Mouse (Mus musculus): ENCODE results near the gene Naaa. TPM values are rescaled to one million over a fixed set of nuclear protein-coding genes. Genes with fewer than 3 reads are reported as not detected.

The Naaa gene
- total and polyA plus RNA-seq, 3 experiments, result 14.5 to 16.2 (median 15.4) TPM

DNA sequence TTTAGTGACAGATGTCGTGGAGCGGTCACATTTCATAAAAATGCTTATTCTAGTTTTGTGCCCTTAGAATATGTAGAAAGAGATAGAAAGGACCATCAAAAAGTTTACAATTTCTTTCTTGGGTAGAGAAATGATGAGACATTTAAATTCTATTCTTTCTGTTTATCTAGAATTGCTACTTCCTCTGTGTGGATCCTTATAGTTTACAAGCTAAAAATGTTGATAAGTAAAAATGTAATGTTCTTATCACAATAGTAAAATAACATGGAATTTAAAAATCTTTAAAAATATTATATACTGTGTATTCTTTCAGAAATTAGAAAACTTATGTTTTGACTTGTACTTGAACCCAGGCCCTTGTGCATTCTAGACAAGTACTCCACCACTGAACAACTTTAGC lies 33.1 kb downstream of the Naaa start:
- Histone ChIP-seq H3K4me2 (ENCODE audit: insufficient read depth, low read depth, poor library complexity, severe bottlenecking) (no peak overlapping the region), H3K4me1 (ENCODE audit: control insufficient read depth in 1 of 2, insufficient read depth in 2 of 2) (peaks cover 3 to 9% of the 10 kb centered on the region in 2 experiments; a peak in 3 of 4 replicates), H3K4me3 (replicated peaks in 1 of 3; ENCODE audit: low read depth in 2 of 3, low read length in 2 of 3, poor library complexity in 1 of 3) (no peak overlapping the region), H3K79me2 (replicated peaks; ENCODE audit: control insufficient read depth, extremely low read depth, insufficient read depth, poor library complexity, severe bottlenecking) (no peaks in the 10 kb centered on the region), H3K9me3 (replicated peaks; ENCODE audit: low read length) (no peaks in the 10 kb centered on the region), H3K27ac (ENCODE audit: insufficient read depth, low read depth) (no peak overlapping the region), H3K9ac (ENCODE audit: insufficient read depth, low read depth) (no peak overlapping the region), H3K36me3 (replicated peaks in 1 of 2; ENCODE audit: control insufficient read depth in 1 of 2, insufficient read depth in 1 of 2, low read length in 1 of 2) (peaks cover 0 to 3% of the 10 kb centered on the region in 2 experiments), H3K27me3 (replicated peaks) (no peaks in the 10 kb centered on the region)
- TF ChIP-seq IRF4 (IDR thresholded peaks at IDR 0.05; ENCODE audit: low read depth, low read length) (no peak), MAZ (IDR thresholded peaks at IDR 0.05; ENCODE audit: low read depth, low read length) (no peak), ZMIZ1 (IDR thresholded peaks at IDR 0.05; ENCODE audit: low read depth, low read length) (no peak), BHLHE40 (IDR thresholded peaks at IDR 0.05; ENCODE audit: low read depth, low read length) (no peak), SMC3 (IDR thresholded peaks at IDR 0.05; ENCODE audit: low read depth, low read length) (no peak), ZNF384 (IDR thresholded peaks at IDR 0.05; ENCODE audit: low read depth, low read length) (no peak), POLR2AphosphoS2 (IDR thresholded peaks at IDR 0.05; ENCODE audit: low read depth, low read length) (no peak), ETS1 (conservative IDR thresholded peaks at IDR 0.05; ENCODE audit: low read depth, low read length) (no peak)
- dilution Hi-C loops (cut with MboI; ENCODE audit: extremely low pct_ligation_motif_present, extremely low pct_unique_long_range_greater_than_20kb, low sequenced_read_pairs) (no loop called here), in situ Hi-C loops (cut with MboI; ENCODE audit: low pct_ligation_motif_present, low pct_unique_long_range_greater_than_20kb, low sequenced_read_pairs) (no loop called here)
- no peak for DNase-seq (ENCODE audit: extremely low read depth)

DNA sequence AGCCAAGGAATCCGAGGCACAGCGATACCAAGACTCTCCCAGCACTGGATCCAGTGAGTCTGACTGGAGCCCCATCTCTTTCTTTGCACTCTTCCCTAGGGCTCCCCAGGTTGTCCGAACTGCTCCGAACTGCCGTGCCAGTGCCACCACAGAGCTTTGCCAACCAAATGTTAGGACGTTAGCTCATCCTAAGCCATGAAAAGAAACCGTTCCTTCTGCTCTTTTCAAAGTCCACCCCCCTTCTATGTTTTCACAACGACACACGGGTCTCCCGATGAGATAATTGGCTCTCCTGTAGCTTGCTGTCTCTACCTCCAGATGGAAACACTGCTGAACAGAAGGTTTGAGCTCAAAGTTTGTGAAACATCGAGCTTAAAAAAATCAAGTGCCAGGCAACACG lies 37.2 kb downstream of the Naaa start:
- TF ChIP-seq SMC3 (IDR thresholded peaks at IDR 0.05; ENCODE audit: low read depth, low read length) (no peak), TCF12 (IDR thresholded peaks at IDR 0.05; ENCODE audit: low read depth, low read length) (no peak), UBTF (IDR thresholded peaks at IDR 0.05; ENCODE audit: low read depth, low read length) (no peak), MEF2A (IDR thresholded peaks at IDR 0.05; ENCODE audit: borderline replicate concordance, low read depth, low read length) (no peak), E2F4 (IDR thresholded peaks at IDR 0.05; ENCODE audit: insufficient replicate concordance, low read depth, low read length) (no peak), MAFK (IDR thresholded peaks at IDR 0.05; ENCODE audit: insufficient replicate concordance, low read length) (no peak), RCOR1 (conservative IDR thresholded peaks at IDR 0.05; ENCODE audit: low read depth, low read length) (no peak), USF2 (conservative IDR thresholded peaks at IDR 0.05; ENCODE audit: low read depth, low read length) (no peak), NELFE (IDR thresholded peaks at IDR 0.05; ENCODE audit: low read depth, low read length) (no peak), MYC (IDR thresholded peaks at IDR 0.05; ENCODE audit: low read depth, low read length) (no peak), ZC3H11A (IDR thresholded peaks at IDR 0.05; ENCODE audit: low read depth, low read length) (no peak), BHLHE40 (IDR thresholded peaks at IDR 0.05; ENCODE audit: low read depth, low read length) (no peak), ZKSCAN1 (IDR thresholded peaks at IDR 0.05; ENCODE audit: borderline replicate concordance, low read depth, low read length) (no peak), JUND (conservative IDR thresholded peaks at IDR 0.05; ENCODE audit: low read depth, low read length) (no peak), USF1 (IDR thresholded peaks at IDR 0.05; ENCODE audit: low read depth, low read length) (no peak), KAT2A (IDR thresholded peaks at IDR 0.05; ENCODE audit: insufficient replicate concordance, low read length) (no peak), GABPA (IDR thresholded peaks at IDR 0.05; ENCODE audit: insufficient replicate concordance, low read depth, low read length) (no peak), EP300 (IDR thresholded peaks at IDR 0.05; ENCODE audit: low read length) (no peak), IRF4 (IDR thresholded peaks at IDR 0.05; ENCODE audit: low read depth, low read length) (no peak), ETS1 (conservative IDR thresholded peaks at IDR 0.05; ENCODE audit: low read depth, low read length) (no peak)
- no peaks in the 10 kb centered on the region for H3K79me2 ChIP-seq (replicated peaks; ENCODE audit: control insufficient read depth, extremely low read depth, insufficient read depth, poor library complexity, severe bottlenecking)
- H3K36me3 ChIP-seq (replicated peaks in 1 of 2; ENCODE audit: control insufficient read depth in 1 of 2, insufficient read depth in 1 of 2, low read length in 1 of 2), result peaks cover 0 to 3% of the 10 kb centered on the region in 2 experiments
- no peaks in the 10 kb centered on the region for H3K27me3 ChIP-seq (replicated peaks)
- no peak overlapping the region for H3K9ac ChIP-seq (ENCODE audit: insufficient read depth, low read depth)
- no peak overlapping the region for H3K4me2 ChIP-seq (ENCODE audit: insufficient read depth, low read depth, poor library complexity, severe bottlenecking)
- peaks cover 6 to 21% of the 10 kb centered on the region in 2 experiments for H3K4me1 ChIP-seq (ENCODE audit: control insufficient read depth in 1 of 2, insufficient read depth in 2 of 2)
- no peaks in the 10 kb centered on the region for H3K9me3 ChIP-seq (replicated peaks; ENCODE audit: low read length)
- no peak overlapping the region for H3K27ac ChIP-seq (ENCODE audit: insufficient read depth, low read depth)
- dilution Hi-C loops (cut with MboI; ENCODE audit: extremely low pct_ligation_motif_present, extremely low pct_unique_long_range_greater_than_20kb, low sequenced_read_pairs) (no loop called here), in situ Hi-C loops (cut with MboI; ENCODE audit: low pct_ligation_motif_present, low pct_unique_long_range_greater_than_20kb, low sequenced_read_pairs) (no loop called here)
- H3K4me3 ChIP-seq (replicated peaks in 1 of 3; ENCODE audit: low read depth in 2 of 3, low read length in 2 of 3, poor library complexity in 1 of 3), result no peak overlapping the region
- DNase-seq (ENCODE audit: extremely low read depth), result no peak

Data from CH12.LX (cell line).